Mouse (Mus musculus) A20 (cell line): ENCODE results near the gene Stat1.

ENCODE experiments used
- DNase-seq: peaks from one replicate; pipeline ENCODE4 v3.0.0-alpha.2; 2011; ENCODE audit warnings: low read depth, low spot score

Gene Stat1

DNA sequence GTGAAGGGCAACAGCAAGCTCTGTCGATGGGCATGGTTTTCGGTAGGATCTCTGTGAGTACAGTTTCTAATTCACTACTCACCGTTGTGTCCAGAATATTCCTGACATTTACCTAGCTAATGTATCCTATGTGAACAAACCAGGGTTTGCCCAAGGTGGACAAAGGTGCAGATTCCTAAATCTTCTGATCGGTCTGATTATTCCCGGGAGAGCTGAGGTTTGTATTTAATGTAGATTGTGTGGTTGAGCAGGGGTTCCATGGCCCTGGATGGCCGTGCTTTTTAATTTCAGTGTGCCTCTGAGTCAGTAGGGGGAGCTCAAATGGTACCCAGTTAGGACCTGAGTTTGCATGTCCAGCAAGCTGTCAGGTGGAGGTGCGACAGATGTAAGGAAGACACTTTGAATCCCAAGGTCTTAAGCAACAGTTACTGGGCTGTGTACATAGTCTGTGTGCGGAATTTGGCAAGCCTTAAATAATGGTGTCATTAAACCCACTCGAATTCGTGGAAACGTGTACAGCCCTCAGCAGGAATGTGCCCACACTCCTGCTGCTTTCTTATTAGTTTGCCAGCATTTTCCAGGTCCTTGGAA, 12.6 kb downstream of the Stat1 start:
- no peak for DNase-seq

DNA sequence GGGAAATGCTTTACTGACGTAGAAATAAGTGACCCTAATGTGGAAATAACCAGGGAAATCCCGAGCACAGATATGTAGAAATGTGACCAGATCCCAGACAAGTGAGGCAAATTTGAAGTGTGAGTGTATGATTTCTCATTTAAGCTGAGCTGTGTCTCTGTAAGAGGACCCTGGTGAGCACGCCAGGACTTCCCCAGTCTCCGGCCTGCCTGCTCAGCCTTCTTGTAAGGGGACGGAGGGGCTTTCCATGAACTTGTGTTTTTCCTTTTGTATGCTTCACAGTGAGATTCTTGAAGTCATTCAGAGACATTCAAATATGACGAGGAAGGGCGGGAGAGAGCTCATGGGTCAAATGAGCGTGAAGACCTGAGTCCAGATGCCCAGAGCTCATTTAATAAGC, 14.0 kb downstream of the Stat1 start:
- DNase-seq = no peak

DNA sequence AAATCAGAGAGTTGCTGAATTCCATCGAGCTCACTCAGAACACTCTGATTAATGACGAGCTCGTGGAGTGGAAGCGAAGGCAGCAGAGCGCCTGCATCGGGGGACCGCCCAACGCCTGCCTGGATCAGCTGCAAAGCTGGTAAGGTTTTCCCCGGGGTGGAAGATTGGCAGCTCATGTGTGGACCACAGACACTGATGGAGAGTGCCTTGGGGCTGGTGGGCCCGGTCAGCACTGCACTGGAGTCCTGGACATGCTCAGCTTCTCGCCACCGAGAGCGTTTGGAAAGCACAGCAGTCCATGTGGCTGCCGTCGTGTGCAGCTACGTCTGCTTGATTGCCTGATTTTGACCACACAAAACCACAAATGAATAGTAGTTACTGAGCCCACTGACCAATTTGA, 18.1 kb downstream of the Stat1 start:
- no peak for DNase-seq

DNA sequence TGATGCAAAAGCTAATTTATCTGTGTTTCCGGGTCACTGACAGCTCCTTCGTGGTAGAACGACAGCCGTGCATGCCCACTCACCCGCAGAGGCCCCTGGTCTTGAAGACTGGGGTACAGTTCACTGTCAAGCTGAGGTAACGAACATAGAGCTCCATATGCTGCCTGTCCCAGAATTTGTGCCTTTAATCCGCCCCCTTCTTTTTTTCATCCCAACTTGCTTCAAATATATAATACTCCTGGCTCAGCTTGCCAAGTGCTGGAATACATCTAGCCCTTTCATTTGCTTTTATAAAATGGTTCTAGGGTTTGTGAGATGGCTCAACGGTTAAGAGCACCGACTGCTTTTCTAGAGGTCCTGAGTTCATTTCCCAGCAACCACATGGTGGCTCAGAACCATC, 21.3 kb downstream of the Stat1 start:
- no peak for DNase-seq

DNA sequence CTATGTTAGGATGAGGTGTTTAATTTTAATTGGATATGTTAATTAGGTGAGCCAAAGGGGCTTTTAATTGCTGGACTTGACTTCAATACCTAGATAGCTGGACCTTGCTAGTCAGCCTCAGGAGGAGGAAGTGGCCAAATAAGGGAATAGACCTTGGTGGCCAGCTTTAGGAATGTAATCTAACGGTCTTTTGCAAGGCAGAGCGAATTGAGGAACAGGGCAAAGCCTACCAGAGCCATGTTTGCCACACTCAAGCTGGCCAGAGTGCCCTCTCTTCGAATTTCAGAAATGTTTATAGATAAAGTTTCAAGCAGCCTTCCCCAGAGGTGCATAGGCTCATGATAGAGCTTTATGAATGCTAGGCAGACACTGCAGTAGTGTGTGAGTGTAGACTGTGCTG, 22.2 kb downstream of the Stat1 start:
- no peak for DNase-seq

DNA sequence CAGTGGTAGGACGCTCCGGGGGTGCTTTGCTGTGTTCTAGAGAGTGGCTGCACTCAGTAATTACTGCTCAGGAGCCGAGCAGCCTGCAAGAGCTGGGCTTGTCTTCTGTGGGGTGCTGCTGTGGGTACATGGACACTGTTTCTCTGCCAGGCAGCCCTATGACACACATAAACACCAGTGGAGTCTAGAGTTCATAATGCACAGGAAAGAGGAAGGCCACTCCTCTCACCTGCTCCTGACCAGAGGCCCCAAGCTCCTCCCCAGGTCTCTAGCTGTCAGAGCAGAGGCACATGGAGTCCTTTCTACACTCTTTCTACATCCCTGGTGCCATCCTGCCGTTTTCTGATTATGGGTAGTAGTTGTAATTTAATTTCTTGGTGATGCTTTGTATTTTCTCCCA, 22.9 kb downstream of the Stat1 start:
- no peak for DNase-seq

DNA sequence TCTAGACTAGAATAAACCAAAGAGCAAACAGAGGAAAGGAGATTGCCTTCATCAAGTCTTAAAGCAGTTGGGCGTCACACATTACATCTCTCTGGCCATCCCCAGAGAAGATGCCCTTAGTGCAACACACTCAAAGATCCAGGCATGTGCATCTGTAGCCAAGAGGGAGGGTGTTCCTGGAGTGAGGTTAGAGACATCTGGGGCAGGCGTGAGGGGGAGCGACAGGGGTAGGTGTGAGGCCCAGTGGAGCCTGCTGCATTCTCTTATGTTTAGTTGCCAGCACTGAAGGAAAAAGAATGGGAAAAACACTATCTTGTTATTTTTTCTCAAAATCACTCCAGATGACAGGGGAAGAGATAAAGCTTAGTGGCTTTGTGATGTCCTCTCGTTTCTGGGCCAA, 24.0 kb downstream of the Stat1 start:
- DNase-seq = no peak

DNA sequence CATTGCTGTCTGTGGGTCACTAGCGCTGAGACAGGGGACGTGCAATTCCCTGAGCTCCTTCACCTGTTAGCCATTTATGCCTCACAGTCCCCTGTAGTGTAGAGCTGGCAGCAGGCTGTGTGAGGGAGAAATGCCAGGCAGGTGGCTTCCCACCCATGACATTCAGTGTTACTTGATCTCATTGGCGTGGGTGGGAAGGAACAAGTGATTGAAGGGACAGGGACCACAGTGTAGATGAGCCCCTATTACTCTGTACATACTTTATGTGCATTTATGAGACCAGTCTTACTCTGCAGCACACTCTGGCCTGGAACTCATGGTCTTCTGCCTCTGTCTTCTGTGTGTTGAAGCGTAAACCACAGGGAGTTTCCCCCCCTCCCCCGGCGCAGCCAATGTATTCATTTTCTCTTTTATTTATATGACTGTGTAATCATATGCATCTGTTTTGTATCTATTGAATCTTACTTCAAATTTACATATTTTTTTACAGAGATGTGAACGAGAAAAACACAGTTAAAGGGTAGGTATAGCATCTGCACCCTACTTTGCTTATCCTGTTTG, 24.4 kb downstream of the Stat1 start:
- peak; percentile 52 for DNase-seq

DNA sequence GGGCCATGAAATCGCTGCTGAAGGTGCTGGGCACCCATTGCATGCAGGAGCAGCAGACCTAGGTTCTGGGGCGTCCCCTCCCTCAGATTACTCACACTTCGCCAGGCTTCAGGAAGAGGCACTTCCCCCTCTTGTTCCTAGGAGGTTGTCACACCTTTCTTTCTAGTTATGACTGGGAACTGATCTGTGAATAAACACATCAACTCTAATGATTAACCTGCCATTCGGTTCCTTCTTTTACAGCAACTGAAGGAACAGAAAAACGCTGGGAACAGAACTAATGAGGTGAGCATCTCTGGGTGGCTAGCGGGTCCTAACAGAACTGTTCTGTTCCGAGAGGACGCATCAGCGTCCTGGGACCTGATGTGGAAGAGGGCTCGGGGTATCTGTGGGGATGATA, 25.7 kb downstream of the Stat1 start:
- DNase-seq = no peak

DNA sequence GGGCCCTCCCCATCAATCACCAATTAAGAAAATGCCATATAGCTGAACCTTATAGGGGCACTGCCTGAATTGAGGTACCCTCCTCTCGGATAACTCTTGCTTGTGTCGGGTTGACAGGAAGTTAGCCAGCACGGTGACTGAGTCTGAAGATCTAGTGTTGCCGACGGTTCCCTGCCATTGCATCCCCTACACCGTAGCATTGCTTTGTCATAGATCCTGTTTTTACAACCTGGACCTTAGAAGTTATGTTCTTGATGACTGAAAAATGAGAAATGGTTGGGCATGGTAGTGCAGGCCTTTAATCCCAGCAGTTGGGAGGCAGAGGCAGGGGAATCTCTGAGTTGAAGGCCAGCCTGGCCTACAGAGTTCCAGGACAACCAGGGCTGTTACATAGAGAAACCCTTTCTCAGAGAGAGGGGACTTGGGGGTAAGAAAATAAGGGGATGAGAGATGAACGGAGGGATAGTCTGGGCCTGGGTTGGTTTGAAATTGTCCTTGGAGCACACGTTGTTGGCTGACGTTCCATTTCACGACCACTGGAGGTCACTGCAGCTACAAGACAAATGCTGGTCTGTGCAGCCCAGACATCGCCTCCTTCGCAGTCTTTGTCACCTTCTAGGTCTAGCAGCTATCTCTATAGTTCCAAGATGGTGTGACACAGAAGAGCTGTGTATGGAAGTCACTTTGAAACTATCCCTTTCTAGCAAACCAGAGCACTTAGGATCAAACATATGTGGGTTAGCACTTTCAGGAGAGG, 27.2 kb downstream of the Stat1 start:
- peak; percentile 63 for DNase-seq

DNA sequence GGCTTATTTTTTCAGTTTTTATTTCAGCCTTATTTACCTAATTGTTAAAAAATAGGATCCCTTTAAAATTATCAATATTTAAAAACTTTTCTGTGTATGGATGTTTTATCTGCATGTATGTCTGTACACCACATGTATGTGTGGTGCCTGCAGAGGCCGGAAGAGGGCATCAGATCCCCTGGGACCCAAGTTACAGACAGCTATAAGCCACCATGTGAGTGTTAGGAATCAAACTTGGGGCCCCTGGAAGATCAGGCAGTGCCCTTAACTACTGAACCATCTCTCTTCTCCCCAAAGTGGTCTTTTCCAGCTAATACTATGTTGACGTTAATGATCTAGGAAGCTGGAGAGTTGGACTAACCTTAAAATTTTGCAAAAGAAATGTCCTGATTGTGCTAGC, 28.2 kb downstream of the Stat1 start:
- DNase-seq = no peak

DNA sequence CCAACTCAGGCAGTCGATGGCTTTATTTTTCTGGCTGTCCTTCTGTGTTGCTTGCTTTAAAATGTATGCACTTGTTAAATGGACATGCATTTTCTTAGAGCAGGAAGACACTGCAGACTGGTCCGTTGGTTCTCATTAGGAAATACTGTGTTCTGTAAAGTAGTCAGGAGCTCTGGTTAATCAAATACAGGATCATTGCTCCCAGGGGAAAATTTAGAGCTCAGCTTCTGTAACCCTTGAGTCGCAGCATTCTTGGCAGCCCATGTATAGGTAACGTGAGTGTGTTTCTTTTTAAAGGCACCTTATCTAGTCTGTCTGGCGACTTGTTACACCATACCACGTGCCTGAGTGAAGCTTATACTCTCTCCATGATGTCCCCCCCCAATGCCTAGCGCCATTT, 28.9 kb downstream of the Stat1 start:
- no peak for DNase-seq

DNA sequence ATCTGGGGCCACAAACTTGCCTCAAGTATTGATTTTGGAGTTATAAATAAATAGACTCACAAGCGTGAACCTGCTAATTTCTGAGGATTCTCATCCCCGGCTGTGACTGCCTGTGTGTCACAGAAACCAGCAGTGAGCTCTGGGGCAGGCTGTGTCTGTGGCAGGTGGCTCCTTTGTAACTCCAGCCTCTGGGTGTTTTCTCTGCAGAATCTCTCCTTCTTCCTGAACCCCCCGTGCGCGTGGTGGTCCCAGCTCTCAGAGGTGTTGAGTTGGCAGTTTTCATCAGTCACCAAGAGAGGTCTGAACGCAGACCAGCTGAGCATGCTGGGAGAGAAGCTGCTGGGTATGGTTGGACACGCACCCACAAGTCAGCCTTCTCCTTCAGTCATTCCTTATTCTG, 29.5 kb downstream of the Stat1 start:
- DNase-seq = no peak

DNA sequence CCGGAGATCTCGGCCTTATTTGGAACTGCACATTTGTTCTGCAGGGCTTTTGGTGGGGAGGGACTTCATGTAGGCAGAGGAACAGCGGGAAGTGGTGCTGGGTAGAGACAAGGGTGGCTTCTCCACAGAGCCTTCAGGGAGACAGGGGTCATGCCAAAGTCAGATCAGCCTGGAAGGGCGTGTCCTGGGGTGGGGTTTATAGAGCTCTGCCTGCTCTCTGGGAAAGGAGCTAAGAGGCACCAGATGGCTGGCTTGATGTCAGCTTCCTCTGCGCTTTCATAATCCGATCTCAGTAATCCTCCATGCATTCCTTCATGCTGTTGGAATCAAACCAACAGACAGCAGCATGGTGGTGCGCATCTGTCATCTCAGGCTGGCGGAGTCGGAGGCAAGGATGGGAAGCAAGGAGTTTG, 30.7 kb downstream of the Stat1 start:
- no peak for DNase-seq

DNA sequence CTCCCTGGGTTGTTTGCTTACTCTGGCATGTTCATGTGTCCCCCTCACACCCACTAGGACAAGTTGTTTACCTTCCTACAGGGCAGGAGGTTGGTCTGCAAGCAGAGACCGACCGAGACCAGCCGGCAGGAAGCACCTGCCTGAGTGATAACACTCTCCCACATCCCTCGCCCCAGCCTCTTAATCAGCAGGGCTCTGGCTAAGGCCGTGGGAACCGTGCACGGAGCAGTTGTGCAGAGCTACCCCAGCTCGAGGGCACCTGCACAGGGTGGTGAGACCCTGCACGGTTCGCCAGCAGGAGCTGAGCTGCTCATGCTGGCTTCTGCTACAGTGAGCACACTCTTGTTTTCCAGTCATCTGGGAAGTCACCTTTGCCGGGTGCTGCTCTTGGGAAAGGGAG, 31.4 kb downstream of the Stat1 start:
- no peak for DNase-seq

DNA sequence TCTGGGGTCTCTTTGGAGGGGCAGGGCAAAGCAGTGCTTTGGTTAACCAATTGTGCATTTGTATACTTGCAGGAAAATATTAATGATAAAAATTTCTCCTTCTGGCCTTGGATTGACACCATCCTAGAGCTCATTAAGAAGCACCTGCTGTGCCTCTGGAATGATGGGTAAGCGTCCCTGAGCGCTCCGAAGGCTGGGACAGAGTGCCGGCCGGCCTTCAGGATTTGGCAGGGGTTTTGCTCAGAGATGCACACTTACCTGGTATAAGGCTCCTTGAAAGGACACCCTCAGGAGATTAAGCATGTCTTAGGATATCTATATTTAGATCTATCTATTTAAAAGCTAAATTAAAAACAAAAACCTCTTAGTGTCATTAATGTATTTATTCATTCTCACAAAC, 31.9 kb downstream of the Stat1 start:
- no peak for DNase-seq

DNA sequence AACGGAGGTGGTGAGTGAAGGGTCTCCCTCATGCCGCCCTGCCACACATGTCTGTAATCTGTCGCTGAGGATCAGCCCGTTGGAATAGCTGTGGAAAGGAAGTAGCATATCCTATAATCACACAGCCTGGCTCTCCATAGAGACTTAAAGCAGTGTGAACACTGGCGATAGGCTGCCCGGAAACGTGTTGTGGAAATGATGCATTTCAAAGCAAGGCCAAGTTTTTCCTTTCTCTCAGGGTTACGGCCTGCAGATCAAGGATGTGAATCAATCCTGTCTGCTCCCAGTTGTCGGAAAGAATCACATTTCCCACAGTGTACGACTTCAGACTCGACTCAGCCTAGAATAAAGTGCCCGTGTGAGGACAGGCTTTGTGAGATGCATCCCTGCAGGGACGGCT, 33.1 kb downstream of the Stat1 start:
- no peak for DNase-seq

DNA sequence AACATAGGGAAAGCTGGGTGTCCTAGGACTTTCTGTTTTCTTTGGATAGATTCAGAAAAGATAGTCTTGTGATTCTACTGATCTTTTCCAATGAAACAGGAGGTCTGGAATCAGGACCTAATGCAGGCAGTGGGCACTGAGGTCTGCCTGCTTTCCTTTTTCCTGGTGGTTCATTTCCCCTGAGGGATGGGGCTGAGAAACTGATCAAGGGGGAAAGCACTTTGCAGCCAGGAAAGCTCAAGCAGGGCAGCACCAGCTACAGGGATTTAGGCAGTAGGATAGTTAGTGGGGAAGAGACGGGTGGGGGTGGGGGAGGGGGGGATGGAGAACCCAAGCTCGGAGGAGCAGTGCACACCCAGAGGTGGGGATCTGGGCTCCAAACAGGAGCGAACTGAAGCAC, 33.7 kb downstream of the Stat1 start:
- DNase-seq = no peak

DNA sequence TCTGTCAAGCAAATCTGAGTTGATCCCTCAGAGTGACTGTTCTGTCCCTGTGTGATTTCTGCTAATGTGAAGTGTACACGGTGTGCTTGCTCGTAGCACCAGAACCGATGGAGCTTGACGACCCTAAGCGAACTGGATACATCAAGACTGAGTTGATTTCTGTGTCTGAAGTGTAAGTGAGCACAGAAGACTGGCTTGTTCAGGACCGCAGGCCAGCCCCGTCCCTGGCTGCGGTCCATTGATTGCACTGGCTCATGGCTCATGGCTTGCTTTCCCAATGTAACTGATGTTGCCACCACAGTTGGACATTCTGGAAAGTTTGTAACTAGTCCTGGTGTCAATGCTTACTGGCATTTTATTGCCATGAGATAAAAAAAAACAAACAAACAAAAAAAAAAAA, 35.6 kb downstream of the Stat1 start:
- DNase-seq = no peak

DNA sequence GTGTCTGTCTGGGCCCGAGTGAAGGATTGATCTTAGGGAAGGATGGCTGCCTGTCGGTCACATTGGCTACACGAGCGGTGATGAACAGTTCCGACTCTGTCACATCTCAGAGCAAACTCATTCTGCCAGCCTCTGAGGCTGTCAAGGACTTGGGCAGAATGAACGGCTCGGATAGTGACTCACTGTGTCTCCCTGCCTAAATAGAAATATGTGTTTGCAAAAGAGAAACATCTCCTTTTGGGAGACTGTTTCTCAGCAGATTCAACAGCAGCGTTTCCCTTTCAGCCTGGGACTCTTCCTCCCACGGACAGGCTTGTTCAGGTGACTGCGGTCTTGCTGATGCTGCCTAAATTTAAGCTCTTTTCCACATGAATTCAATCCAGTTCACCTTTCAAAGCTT, 37.1 kb downstream of the Stat1 start:
- DNase-seq = no peak

DNA sequence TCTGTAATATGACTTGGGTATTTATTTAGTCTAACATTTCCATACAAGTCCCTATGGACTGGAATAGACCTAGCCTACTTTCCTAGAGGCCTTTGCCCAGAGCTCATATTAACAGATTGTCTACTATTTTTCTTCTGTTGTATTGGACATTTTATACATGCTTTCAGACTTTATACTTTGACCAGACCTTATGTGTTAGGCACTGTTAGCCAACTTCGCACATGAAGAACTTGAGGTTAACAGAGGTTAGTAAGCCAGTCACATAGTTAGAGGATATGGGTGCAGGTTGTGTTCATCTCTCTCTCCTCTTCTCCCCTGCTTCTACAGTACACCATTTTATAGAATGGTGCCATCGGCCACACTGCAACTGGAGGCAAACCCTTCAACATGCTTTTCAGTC, 38.8 kb downstream of the Stat1 start:
- DNase-seq = no peak

DNA sequence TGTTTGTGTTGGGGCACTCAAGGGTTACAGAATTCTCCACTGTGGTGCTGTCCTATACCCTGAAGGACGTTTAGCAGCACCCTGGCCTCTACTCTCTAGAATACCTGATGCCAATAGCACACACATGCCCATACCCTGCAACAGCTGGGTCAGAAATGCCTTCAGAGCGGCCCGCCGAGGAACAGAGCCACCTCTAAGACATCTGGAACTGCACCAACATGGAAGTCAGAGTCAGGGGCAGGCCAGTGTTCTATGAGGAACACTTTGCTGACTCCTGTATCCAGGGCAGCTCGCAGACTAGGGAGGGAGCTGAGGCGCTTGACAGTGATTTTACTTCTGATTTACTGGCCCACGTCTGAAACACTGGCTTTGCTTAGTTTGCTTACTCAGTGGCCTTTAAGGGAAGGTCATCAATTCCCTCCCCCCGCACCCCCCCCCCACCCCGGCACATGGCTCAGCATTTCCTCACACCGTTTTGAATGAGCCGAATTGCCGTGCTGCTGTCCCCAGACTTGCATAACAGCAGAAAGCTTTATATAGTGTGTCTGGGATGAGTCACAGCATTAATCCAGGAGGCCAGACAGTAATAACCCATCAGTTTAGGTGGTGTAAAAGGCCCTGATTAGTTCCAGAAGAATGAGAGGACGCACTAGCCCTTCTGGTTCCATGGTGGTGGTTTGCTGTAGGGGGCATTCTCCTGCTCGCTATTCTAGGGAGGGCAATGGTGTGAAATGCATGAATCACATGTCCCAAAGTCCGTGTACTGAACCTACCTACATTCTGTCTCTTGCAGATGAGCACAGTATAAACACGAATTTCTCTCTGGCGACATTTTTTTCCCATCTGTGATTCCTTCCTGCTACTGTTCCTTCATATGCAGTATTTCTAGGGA, 39.5 kb downstream of the Stat1 start:
- no peak for DNase-seq
